Mouse (Mus musculus) heart, embryonic 14.5 days (tissue): ENCODE results near the gene Tbx19. TPM values are rescaled to one million over a fixed set of nuclear protein-coding genes. Genes with fewer than 3 reads are reported as not detected.

Source experiments
- ATAC-seq: fragments of 200-750 bp; cut with Nextera tagmentation; 2 replicates; pipeline ENCODE4 v1.8.0; 2017; ENCODE audit warnings: low read depth, moderate TSS enrichment; ENCODE audit not compliant: insufficient number of reproducible peaks, insufficient read depth, low FRiP score
- H3K27ac ChIP-seq, 2 experiments: fragments of 200-500 bp in 1 of 2; fragments of 300-500 bp in 1 of 2; sonication (generic) in 1 of 2; replicated peaks in 1 of 2; 2 replicates each; pipeline ENCODE4 v1.5.1; 2012 to 2014; ENCODE audit warnings: low read depth in 2 of 2, low read length in 2 of 2, control low read depth in 1 of 2, mild to moderate bottlenecking in 1 of 2, mixed read lengths in 1 of 2; ENCODE audit not compliant: control insufficient read depth in 1 of 2, insufficient read depth in 1 of 2
- H3K27me3 ChIP-seq: fragments of 300-500 bp; sonication (generic); 2 replicates; pipeline ENCODE4 v1.6.1; 2014; ENCODE audit warnings: mild to moderate bottlenecking, low read length, control low read depth; ENCODE audit not compliant: control insufficient read depth, insufficient read depth
- H3K36me3 ChIP-seq: fragments of 300-500 bp; sonication (generic); 2 replicates; pipeline ENCODE4 v1.6.1; 2014; ENCODE audit warnings: mild to moderate bottlenecking, control low read depth, low read length, mixed read lengths; ENCODE audit not compliant: control insufficient read depth, insufficient read depth
- H3K4me1 ChIP-seq, 2 experiments: fragments of 200-500 bp in 1 of 2; fragments of 300-500 bp in 1 of 2; sonication (generic) in 1 of 2; 2 replicates each; pipeline ENCODE4 v1.6.1; 2012 to 2014; ENCODE audit warnings: low read length in 2 of 2, control low read depth in 1 of 2, mixed read lengths in 1 of 2; ENCODE audit not compliant: control insufficient read depth in 2 of 2, insufficient read depth in 2 of 2
- H3K4me2 ChIP-seq: fragments of 300-500 bp; sonication (generic); 2 replicates; pipeline ENCODE4 v1.6.1; 2014; ENCODE audit warnings: mild to moderate bottlenecking, low read length
- H3K4me3 ChIP-seq, 2 experiments: fragments of 200-500 bp in 1 of 2; fragments of 300-500 bp in 1 of 2; sonication (generic) in 1 of 2; 2 replicates each; pipeline ENCODE4 v1.5.1; 2012 to 2014; ENCODE audit warnings: low read length in 2 of 2, mild to moderate bottlenecking in 2 of 2, control low read depth in 1 of 2, low read depth in 1 of 2, moderate library complexity in 1 of 2; ENCODE audit not compliant: control insufficient read depth in 1 of 2, insufficient read depth in 1 of 2
- H3K9ac ChIP-seq: fragments of 300-500 bp; sonication (generic); 2 replicates; pipeline ENCODE4 v1.6.1; 2014; ENCODE audit warnings: mild to moderate bottlenecking, low read length
- H3K9me3 ChIP-seq: fragments of 300-500 bp; sonication (generic); 2 replicates; pipeline ENCODE4 v1.6.1; 2016; ENCODE audit warnings: low read length, control low read depth; ENCODE audit not compliant: control insufficient read depth
- WGBS: fragments of 180-500 bp; shearing (Covaris S2); extraction: QIAGEN DNeasy Blood & Tissue Kit; methylation state at CpG from one replicate; pipeline ENCODE4 v1.1.7; 2014; 5-methylcytosine and 5-hydroxymethylcytosine counted together
- polyA plus RNA-seq: library from polyadenylated mRNA; unstranded; fragments of >200 nt; fragmentation: Nextera tagmentation; extraction: Ambion mirVana; gene quantifications from 2 replicates; pipeline ENCODE4 v1.2.1, GENCODE M21; 2014

Tbx19 gene
- polyA plus RNA-seq, 1 experiment from 2014 or later: not detected

GRCm38 (mm10) chr1:165164920-165165319 lies 4.3 kb upstream of the Tbx19 start:
- Histone ChIP-seq H3K4me3 (no peak overlapping the region), H3K27ac (no peak overlapping the region), H3K36me3 (no peaks in the 10 kb centered on the region), H3K9me3 (0 out of 2 replicates have a peak, but pooled peaks cover 3% of the 10 kb centered on the region), H3K4me2 (no peak overlapping the region), H3K4me1 (no peaks in the 10 kb centered on the region), H3K9ac (no peak overlapping the region), H3K27me3 (no peaks in the 10 kb centered on the region)
- WGBS: 84% methylated on average over 6 of the region's 6 CpGs
- no peak for ATAC-seq

- no peaks in the 10 kb centered on the region for H3K36me3 ChIP-seq
- H3K27me3 ChIP-seq: no peaks in the 10 kb centered on the region
- no peaks in the 10 kb centered on the region for H3K4me1 ChIP-seq
- no peak overlapping the region for H3K9ac ChIP-seq
- 77% methylated on average over 10 of the region's 10 CpGs for WGBS
- H3K27ac ChIP-seq: no peak overlapping the region
- no peak for ATAC-seq
- H3K4me3 ChIP-seq: no peak overlapping the region
- no peaks in the 10 kb centered on the region for H3K9me3 ChIP-seq
- no peak overlapping the region for H3K4me2 ChIP-seq
Measured at GRCm38 (mm10) chr1:165158841-165159240, 1.7 kb downstream of the Tbx19 start.

- ATAC-seq: no peak
- Histone ChIP-seq H3K4me3 (no peak overlapping the region), H3K4me1 (peaks cover 4% of the 10 kb centered on the region in 2 experiments; a peak in 2 of 4 replicates), H3K9me3 (no peaks in the 10 kb centered on the region), H3K4me2 (no peak overlapping the region), H3K27me3 (no peaks in the 10 kb centered on the region), H3K27ac (no peak overlapping the region), H3K9ac (no peak overlapping the region), H3K36me3 (no peaks in the 10 kb centered on the region)
- 80% methylated on average over 4 of the region's 4 CpGs for WGBS
Measured at GRCm38 (mm10) chr1:165154162-165154561, 6.4 kb downstream of the Tbx19 start.

- peaks cover 4% of the 10 kb centered on the region in 2 experiments; a peak in 2 of 4 replicates for H3K4me1 ChIP-seq
- H3K4me2 ChIP-seq: no peak overlapping the region
- no peaks in the 10 kb centered on the region for H3K27me3 ChIP-seq
- H3K4me3 ChIP-seq: no peak overlapping the region
- H3K36me3 ChIP-seq: no peaks in the 10 kb centered on the region
- H3K27ac ChIP-seq: no peak overlapping the region
- 50% methylated on average over 8 of the region's 8 CpGs for WGBS
- H3K9me3 ChIP-seq: no peaks in the 10 kb centered on the region
- H3K9ac ChIP-seq: no peak overlapping the region
- 0 out of 2 replicates have a peak, but pooled peaks have one; percentile 21 for ATAC-seq
Measured at GRCm38 (mm10) chr1:165151216-165151615, 9.4 kb downstream of the Tbx19 start.

- Histone ChIP-seq H3K27ac (no peak overlapping the region), H3K4me1 (no peaks in the 10 kb centered on the region), H3K4me3 (no peak overlapping the region), H3K27me3 (no peaks in the 10 kb centered on the region), H3K4me2 (no peak overlapping the region), H3K9ac (no peak overlapping the region), H3K36me3 (no peaks in the 10 kb centered on the region), H3K9me3 (0 out of 2 replicates have a peak, but pooled peaks cover 4% of the 10 kb centered on the region)
- 73% methylated on average over 12 of the region's 12 CpGs for WGBS
- no peak for ATAC-seq
Measured at GRCm38 (mm10) chr1:165142343-165142916, 18.1 kb downstream of the Tbx19 start.

GRCm38 (mm10) chr1:165140227-165140626 lies 20.3 kb downstream of the Tbx19 start:
- Histone ChIP-seq H3K9ac (no peak overlapping the region), H3K27me3 (no peaks in the 10 kb centered on the region), H3K4me1 (no peaks in the 10 kb centered on the region), H3K36me3 (no peaks in the 10 kb centered on the region), H3K4me3 (no peak overlapping the region), H3K9me3 (0 out of 2 replicates have a peak, but pooled peaks cover 4% of the 10 kb centered on the region), H3K27ac (no peak overlapping the region), H3K4me2 (no peak overlapping the region)
- no peak for ATAC-seq
- WGBS: 46% methylated on average over 3 of the region's 3 CpGs

GRCm38 (mm10) chr1:165133858-165134257 lies 26.7 kb downstream of the Tbx19 start:
- H3K4me1 ChIP-seq: no peaks in the 10 kb centered on the region
- ATAC-seq: no peak
- WGBS: 69% methylated on average over 2 of the region's 2 CpGs
- no peaks in the 10 kb centered on the region for H3K36me3 ChIP-seq
- H3K27ac ChIP-seq: no peak overlapping the region
- H3K27me3 ChIP-seq: no peaks in the 10 kb centered on the region
- H3K4me2 ChIP-seq: no peak overlapping the region
- no peak overlapping the region for H3K4me3 ChIP-seq
- H3K9ac ChIP-seq: no peak overlapping the region
- no peaks in the 10 kb centered on the region for H3K9me3 ChIP-seq

- WGBS: 56% methylated on average over 5 of the region's 5 CpGs
Measured at GRCm38 (mm10) chr1:165133279-165133678, 27.3 kb downstream of the Tbx19 start.

More at GRCm38 (mm10) chr1:165133279-165133678, 27.3 kb downstream of the Tbx19 start:
- Histone ChIP-seq H3K27ac (no peak overlapping the region), H3K9me3 (no peaks in the 10 kb centered on the region), H3K4me3 (no peak overlapping the region), H3K27me3 (no peaks in the 10 kb centered on the region), H3K36me3 (no peaks in the 10 kb centered on the region), H3K9ac (no peak overlapping the region), H3K4me2 (no peak overlapping the region), H3K4me1 (no peaks in the 10 kb centered on the region)
- ATAC-seq: no peak
